Mouse (Mus musculus) heart, embryonic 10.5 days (tissue): ENCODE results near the gene Slc27a2. TPM values are rescaled to one million over a fixed set of nuclear protein-coding genes. Genes with fewer than 3 reads are reported as not detected.

Experiments used
- DNase-seq: peaks from one replicate; pipeline ENCODE4 v3.0.0-alpha.2; 2017; ENCODE audit warnings: low spot score
- H3K27ac ChIP-seq: fragments of 300-500 bp; sonication (generic); 2 replicates; pipeline ENCODE4 v1.5.1; 2016; ENCODE audit warnings: mild to moderate bottlenecking
- H3K27me3 ChIP-seq: fragments of 300-500 bp; sonication (generic); 2 replicates; pipeline ENCODE4 v1.6.1; 2016; ENCODE audit warnings: mild to moderate bottlenecking; ENCODE audit not compliant: poor library complexity, insufficient read depth, severe bottlenecking
- H3K36me3 ChIP-seq: fragments of 300-500 bp; sonication (generic); 2 replicates; pipeline ENCODE4 v1.6.1; 2016; ENCODE audit warnings: mild to moderate bottlenecking, moderate library complexity
- H3K4me1 ChIP-seq: fragments of 300-500 bp; sonication (generic); 2 replicates; pipeline ENCODE4 v1.6.1; 2016; ENCODE audit warnings: mild to moderate bottlenecking
- H3K4me3 ChIP-seq: fragments of 300-500 bp; sonication (generic); 2 replicates; pipeline ENCODE4 v1.5.1; 2016; ENCODE audit warnings: mild to moderate bottlenecking, moderate library complexity
- H3K9me3 ChIP-seq: fragments of 300-500 bp; sonication (generic); 2 replicates; pipeline ENCODE4 v1.6.1; 2016; ENCODE audit warnings: mild to moderate bottlenecking, moderate library complexity
- WGBS: fragments of 180-500 bp; shearing (Covaris S2); methylation state at CpG from one replicate; pipeline ENCODE4 v1.1.7; 2016; 5-methylcytosine and 5-hydroxymethylcytosine counted together
- polyA plus RNA-seq: library from polyadenylated mRNA; unstranded; fragments of >200 nt; fragmentation: Nextera tagmentation; extraction: Ambion mirVana; gene quantifications from 2 replicates; pipeline ENCODE4 v1.2.1, GENCODE M21; 2016

The Slc27a2 gene
- polyA plus RNA-seq, 1 experiment from 2014 or later: 2.7 TPM

DNA sequence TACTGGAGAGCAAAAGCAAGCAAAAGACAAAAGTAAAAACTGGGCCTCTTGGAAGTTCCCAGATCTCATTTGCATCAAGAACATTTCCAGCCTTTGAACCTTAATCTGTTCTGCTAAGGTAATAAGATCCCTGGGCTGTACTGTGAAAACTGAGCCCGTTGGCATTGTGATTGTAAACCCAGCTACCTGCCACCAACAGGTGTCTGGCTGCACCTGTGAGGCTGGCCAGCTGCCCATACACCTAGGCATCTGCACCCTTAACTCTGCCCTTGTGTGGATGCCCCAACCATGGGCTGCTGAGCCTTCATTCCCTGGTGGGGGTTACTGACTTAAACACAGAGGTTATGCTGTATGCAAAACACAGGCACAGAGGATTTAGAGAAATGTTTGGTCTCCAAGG, 20.0 kb downstream of the Slc27a2 start:
- H3K36me3 ChIP-seq: no peaks in the 10 kb centered on the region
- 65% methylated on average over 1 of the region's 1 CpGs for WGBS
- no peak overlapping the region for H3K27ac ChIP-seq
- H3K4me3 ChIP-seq: no peak overlapping the region
- no peaks in the 10 kb centered on the region for H3K4me1 ChIP-seq
- peak; percentile 51 for DNase-seq
- no peaks in the 10 kb centered on the region for H3K9me3 ChIP-seq
- H3K27me3 ChIP-seq: no peaks in the 10 kb centered on the region

DNA sequence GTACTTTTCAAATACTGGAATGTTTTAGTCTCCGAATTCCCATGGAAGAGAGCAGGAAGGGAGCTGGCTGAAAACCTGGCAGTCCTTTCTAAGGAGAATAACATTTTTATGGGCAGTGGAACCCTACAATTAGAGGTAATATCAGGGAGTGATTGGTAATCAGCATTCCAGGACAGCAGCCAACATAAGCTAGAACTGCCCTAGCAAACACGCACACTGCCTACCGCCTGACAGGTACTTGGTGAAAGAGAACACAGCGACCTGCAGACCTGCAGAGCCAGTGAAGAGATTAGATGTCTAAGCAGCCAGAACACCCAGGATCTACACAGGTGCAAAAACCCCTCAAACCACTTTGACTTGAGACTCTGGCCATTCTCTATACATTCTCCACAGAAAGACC, 20.5 kb downstream of the Slc27a2 start:
- no peak for DNase-seq
- H3K27ac ChIP-seq: no peak overlapping the region
- H3K9me3 ChIP-seq: no peaks in the 10 kb centered on the region
- no peak overlapping the region for H3K4me3 ChIP-seq
- H3K27me3 ChIP-seq: no peaks in the 10 kb centered on the region
- 85% methylated on average over 4 of the region's 4 CpGs for WGBS
- no peaks in the 10 kb centered on the region for H3K4me1 ChIP-seq
- H3K36me3 ChIP-seq: no peaks in the 10 kb centered on the region

DNA sequence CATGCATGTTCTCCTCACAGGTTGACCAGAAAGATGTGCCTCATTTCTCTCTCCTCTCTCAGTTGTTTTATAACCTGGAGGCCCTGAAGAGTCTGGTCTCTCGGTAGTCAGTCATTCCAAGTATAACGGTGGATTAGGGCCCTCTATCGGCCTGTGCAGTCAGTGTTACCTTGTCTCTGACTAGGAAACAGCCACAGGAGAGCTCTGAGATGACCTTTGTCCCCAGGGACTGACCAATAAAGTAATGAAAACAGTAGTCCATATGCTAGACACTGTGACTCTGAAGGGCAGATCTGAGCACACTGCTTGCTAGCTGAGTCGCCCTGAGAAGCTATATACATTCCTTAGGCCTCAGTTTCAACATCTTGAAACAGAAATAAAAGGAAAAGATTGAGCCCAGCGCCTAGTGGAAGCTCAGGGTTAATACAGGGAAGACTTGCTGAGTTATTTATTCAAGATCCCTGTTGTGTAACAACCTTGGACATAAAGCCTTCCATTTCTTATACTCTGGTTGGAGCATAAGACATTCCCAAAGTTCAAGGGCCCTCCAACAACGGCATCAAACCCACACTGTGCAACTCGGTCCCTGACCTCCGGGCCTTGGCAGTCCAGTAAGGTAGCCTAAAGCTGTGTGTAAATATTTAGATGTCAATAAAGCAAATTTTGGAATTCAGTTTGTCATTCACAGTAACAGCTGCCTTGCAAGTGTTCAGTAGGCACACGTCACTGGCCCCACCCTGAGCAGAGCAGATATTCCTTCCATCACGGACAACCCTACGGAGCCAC, 23.4 kb downstream of the Slc27a2 start:
- Histone ChIP-seq H3K36me3 (no peaks in the 10 kb centered on the region), H3K4me3 (no peak overlapping the region), H3K27me3 (no peaks in the 10 kb centered on the region), H3K27ac (no peak overlapping the region), H3K4me1 (no peaks in the 10 kb centered on the region), H3K9me3 (no peaks in the 10 kb centered on the region)
- no peak for DNase-seq
- 74% methylated on average over 11 of the region's 11 CpGs for WGBS

DNA sequence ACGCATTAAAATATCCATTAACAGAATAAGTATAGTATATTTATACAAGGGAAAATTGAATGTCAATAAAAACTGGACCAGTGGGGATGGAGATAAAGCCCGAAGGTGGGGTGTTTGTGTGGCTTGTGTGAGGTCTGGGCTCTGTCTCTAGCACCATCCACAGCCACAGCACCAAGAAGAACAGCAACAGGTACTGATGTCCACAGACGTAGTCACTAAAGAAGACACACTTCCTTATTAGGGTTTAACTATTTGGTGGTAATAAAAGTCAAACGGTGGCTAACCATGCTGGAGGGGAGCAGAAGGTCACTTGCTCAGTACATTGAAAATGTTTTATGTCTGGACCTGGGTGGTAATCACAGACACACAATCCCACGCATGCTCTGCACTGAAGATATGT, 25.2 kb downstream of the Slc27a2 start:
- H3K4me1 ChIP-seq: no peaks in the 10 kb centered on the region
- DNase-seq: no peak
- 79% methylated on average over 5 of the region's 5 CpGs for WGBS
- no peak overlapping the region for H3K27ac ChIP-seq
- no peaks in the 10 kb centered on the region for H3K9me3 ChIP-seq
- no peak overlapping the region for H3K4me3 ChIP-seq
- no peaks in the 10 kb centered on the region for H3K27me3 ChIP-seq
- no peaks in the 10 kb centered on the region for H3K36me3 ChIP-seq

DNA sequence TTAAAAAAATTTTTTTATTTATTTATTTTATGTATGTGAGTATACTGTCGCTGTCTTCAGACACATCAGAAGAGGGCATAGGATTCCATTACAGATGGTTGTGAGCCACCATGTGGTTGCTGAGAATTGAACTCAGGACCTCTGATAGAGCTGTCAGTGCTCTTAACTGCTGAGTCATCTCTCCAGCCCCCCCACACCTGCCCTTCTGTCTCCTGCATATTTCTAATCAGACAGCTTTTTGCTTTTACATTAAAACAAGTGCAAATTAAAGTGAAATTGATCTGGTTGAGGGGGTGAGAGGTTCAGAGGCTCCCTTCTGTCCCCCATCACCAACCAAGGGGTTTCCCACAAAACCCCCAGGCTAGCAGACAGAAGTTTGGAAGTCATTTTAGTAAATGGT, 27.1 kb downstream of the Slc27a2 start:
- Histone ChIP-seq H3K9me3 (no peaks in the 10 kb centered on the region), H3K4me1 (no peaks in the 10 kb centered on the region), H3K27me3 (no peaks in the 10 kb centered on the region), H3K4me3 (no peak overlapping the region), H3K27ac (no peak overlapping the region), H3K36me3 (no peaks in the 10 kb centered on the region)
- DNase-seq: no peak
- 79% methylated on average over 1 of the region's 1 CpGs for WGBS

DNA sequence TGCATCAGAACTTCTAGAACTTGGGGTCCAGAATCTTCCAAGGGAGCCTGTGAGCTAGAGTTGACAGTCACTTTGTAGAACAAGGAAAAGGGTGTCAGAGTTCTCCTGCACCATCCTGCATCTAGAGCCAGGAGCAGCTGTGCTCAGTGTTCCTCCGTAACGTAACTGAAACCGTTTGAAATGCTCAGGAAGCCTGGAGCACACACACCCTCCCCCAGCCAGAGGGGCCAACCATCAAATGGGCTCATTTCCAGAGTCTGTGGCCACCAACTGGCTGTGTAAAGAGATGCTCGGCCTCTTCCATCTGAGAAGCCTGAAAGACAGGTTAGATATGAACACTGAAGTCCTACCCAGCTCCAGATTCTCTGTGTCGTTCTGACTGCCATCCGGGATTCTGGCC, 31.8 kb downstream of the Slc27a2 start:
- no peaks in the 10 kb centered on the region for H3K27me3 ChIP-seq
- 69% methylated on average over 6 of the region's 6 CpGs for WGBS

DNA sequence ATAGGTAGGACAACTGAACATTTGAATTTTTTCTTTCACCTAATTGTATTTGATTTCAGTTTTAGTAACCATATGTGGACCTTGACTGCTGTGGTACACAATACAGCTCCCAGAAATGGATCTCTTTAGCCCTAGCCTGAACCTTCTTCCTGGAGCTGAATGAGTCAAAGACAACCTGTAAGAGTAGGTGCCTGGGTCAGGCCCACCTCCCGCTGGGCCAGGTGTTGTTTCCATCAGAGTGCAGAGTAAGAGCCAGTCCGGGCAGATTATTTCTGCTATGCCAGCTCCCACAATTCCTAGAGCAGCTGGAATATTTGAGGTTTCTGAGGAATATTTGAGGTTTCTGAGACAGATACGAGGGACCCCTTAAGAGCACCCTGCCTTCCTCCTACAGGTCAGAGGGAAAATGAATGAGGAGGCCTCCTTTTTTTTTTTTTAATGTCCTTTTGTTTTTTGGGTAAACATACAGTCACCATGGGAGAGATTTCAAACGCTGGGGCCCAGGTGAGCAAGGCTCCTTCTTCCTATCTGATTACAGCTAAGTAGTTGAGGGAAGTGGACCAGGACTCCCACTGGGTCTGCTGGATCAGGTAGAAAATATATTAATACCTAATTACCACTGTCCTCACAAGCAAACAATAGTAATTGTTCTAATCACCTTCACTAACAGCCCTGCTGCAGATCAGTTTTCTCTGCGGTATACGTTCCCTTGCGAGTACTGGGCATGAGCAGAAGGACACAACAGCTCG, 32.6 kb downstream of the Slc27a2 start:
- no peak for DNase-seq
- Histone ChIP-seq H3K36me3 (no peaks in the 10 kb centered on the region), H3K4me3 (no peak overlapping the region), H3K27me3 (no peaks in the 10 kb centered on the region), H3K27ac (no peak overlapping the region), H3K9me3 (no peaks in the 10 kb centered on the region), H3K4me1 (no peaks in the 10 kb centered on the region)
- 78% methylated on average over 8 of the region's 8 CpGs for WGBS

More for the DNA sequence above, 31.8 kb downstream of the Slc27a2 start:
- no peaks in the 10 kb centered on the region for H3K4me1 ChIP-seq
- H3K9me3 ChIP-seq: no peaks in the 10 kb centered on the region
- no peak for DNase-seq
- no peak overlapping the region for H3K4me3 ChIP-seq
- no peak overlapping the region for H3K27ac ChIP-seq
- no peaks in the 10 kb centered on the region for H3K36me3 ChIP-seq

DNA sequence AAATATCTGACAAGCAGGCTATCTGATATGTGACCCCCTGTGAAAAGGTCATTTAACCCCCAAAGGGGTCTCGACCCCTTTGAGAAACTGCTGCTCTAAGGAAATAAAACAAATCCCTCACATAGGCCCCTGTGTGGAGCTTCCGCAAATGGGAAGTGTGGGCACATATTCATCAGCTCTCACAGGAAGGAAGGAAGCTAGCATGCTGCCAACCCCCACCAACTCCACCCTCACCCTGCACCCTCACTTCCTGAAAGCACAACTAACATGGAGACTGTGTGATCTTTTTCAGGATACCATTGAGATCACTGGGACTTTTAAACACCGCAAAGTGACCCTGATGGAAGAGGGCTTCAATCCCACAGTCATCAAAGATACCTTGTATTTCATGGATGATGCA, 35.3 kb downstream of the Slc27a2 start:
- Histone ChIP-seq H3K27ac (no peak overlapping the region), H3K27me3 (no peaks in the 10 kb centered on the region), H3K9me3 (no peaks in the 10 kb centered on the region), H3K4me3 (no peak overlapping the region), H3K36me3 (no peaks in the 10 kb centered on the region), H3K4me1 (no peaks in the 10 kb centered on the region)
- DNase-seq: no peak
- 81% methylated on average over 3 of the region's 3 CpGs for WGBS

DNA sequence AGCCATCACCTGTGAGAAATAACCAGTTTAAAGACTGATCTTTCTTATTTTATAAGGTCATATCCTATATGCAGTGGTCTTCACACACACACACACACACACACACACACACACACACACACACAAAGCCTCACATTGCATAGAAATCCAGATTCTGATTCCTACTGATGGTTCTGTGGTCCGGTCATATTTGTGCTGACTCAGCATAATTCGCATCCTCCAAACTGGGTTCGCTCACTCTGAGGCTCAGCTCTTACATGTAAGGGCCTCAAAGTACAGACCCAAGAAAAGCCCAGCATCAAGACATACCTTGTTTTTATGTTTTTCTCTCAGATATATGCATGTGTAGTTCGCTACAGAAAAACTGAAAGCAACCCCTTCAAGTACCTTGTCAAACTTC, 39.1 kb downstream of the Slc27a2 start:
- Histone ChIP-seq H3K4me1 (no peaks in the 10 kb centered on the region; the same call in 1 of the 2 replicates), H3K4me3 (no peak overlapping the region), H3K36me3 (no peaks in the 10 kb centered on the region), H3K9me3 (no peaks in the 10 kb centered on the region), H3K27me3 (no peaks in the 10 kb centered on the region), H3K27ac (no peak overlapping the region)
- DNase-seq: no peak
- 83% methylated on average over 4 of the region's 4 CpGs for WGBS

DNA sequence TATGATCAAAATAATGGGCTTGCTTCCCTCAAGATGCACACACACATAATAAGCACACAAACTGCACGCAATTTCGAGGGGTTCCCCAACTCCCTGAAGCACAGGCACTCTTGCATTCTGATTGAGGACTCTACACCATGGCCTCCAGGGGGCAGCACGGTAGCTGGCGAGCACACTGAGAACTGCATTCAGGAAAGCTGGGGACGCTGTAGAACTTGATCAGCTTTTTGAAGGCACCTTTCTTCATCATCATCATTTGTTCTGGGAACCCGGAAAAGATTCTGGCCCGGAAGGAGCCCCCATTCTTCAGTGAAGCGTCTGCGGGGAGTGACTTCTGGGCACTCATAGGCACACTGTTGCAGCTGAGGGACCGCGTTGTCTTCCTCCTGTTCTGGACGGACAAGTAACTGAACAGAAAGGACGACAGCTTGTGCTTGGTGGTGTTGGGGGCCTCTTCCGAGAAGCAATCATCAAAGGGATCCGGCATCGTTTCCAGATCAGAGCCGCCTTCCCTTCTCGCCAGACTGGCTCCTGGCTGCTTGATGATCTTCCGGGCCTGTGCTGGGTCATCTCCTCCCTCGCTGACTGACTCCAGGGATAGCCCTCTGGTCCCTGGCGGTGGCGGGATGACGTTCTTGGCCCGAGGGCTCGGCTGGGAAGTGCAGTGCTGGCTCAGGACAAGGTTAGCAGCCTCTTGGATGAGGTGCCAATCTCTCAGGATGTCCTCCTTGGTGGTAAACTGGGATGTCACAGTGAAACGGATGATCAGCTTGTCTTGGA, 41.8 kb downstream of the Slc27a2 start:
- 18% methylated on average over 26 of the region's 26 CpGs for WGBS
- no peaks in the 10 kb centered on the region for H3K27me3 ChIP-seq
- no peaks in the 10 kb centered on the region; the same call in 1 of the 2 replicates for H3K4me1 ChIP-seq
- no peaks in the 10 kb centered on the region for H3K36me3 ChIP-seq
- H3K9me3 ChIP-seq: no peaks in the 10 kb centered on the region
- peak overlapping the region; percentile 49; the same call in 1 of the 2 replicates for H3K27ac ChIP-seq
- DNase-seq: peak; percentile 90
- peak overlapping the region; percentile 54 for H3K4me3 ChIP-seq

DNA sequence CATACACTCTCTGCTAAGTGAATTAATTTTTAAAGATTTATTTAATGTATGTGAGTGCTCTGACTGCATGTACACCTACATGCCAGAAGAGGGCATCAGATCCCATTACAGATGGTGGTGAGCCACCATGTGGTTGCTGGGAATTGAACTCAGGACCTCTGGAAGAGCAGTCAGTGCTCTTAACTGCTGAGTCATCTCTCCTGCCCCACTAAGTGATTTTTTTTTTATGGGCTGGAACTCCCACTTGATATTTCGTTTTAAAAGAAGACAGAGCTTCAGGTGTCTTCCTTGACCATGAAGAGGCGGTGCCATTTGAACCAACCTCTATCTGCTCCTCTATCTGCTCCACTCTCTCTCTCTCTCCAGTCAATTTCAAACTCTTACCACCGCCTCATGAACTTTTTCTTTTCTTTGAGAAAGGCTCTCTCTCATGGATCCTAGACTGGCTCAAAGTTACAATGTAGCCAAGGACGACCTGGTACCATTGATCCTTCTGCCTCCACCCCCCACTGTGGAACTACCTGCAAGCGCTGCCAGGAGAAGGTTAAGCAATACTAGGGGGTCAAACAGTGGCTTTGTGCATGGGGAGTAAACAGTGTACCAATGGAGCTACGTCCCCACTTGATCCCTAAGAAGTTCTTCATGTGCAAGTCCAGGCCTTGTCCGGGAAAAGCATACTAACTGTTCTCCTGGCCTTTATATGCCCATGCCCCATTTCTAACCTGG, 44.3 kb downstream of the Slc27a2 start:
- WGBS: 86% methylated on average over 7 of the region's 7 CpGs
- Histone ChIP-seq H3K36me3 (no peaks in the 10 kb centered on the region), H3K27ac (no peak overlapping the region), H3K4me1 (peaks cover 5% of the 10 kb centered on the region; the same call in 1 of the 2 replicates), H3K4me3 (no peak overlapping the region), H3K9me3 (no peaks in the 10 kb centered on the region), H3K27me3 (no peaks in the 10 kb centered on the region; the same call in 1 of the 2 replicates)
- no peak for DNase-seq
